Mouse (Mus musculus) mouse trophoblast stem cell (cell line): Measurements from ENCODE around the gene Whrn.

Source experiments
- in situ Hi-C, 2 experiments: fragments of 300-500 bp; cut with MseI, MboI; formaldehyde crosslinking; loops; 2 replicates in 1 of 2; 3 replicates in 1 of 2; pipeline ENCODE4 v1.15.1; 2025

Whrn gene

GRCm38 (mm10) chr4:63408649-63409048 lies 87.1 kb downstream of the Whrn start:
- in situ Hi-C loops = no loop called here

- in situ Hi-C loops = no loop called here
Observed at GRCm38 (mm10) chr4:63408247-63408646, 87.5 kb downstream of the Whrn start.

GRCm38 (mm10) chr4:63405683-63406082 lies 90.1 kb downstream of the Whrn start:
- in situ Hi-C loops = no loop called here

GRCm38 (mm10) chr4:63405051-63405450 lies 90.7 kb downstream of the Whrn start:
- in situ Hi-C loops = no loop called here

GRCm38 (mm10) chr4:63404205-63404604 lies 91.6 kb downstream of the Whrn start:
- in situ Hi-C loops = no loop called here

GRCm38 (mm10) chr4:63403040-63403959 lies 92.5 kb downstream of the Whrn start, which contains the start of gene Akna:
Gene Akna, minus strand, starts transcription at chr4:63403354.
- in situ Hi-C loops = no loop called here

GRCm38 (mm10) chr4:63402558-63402957 lies 93.2 kb downstream of the Whrn start:
- in situ Hi-C loops = no loop called here

GRCm38 (mm10) chr4:63402056-63402455 lies 93.7 kb downstream of the Whrn start:
- in situ Hi-C loops = no loop called here

GRCm38 (mm10) chr4:63401620-63402019 lies 94.2 kb downstream of the Whrn start:
- in situ Hi-C loops = no loop called here

- in situ Hi-C loops = no loop called here
Observed at GRCm38 (mm10) chr4:63400541-63401306, 95.1 kb downstream of the Whrn start.

- in situ Hi-C loops = no loop called here
Observed at GRCm38 (mm10) chr4:63399691-63400270, 96.0 kb downstream of the Whrn start.

- in situ Hi-C loops = no loop called here
Observed at GRCm38 (mm10) chr4:63398854-63399609, 96.8 kb downstream of the Whrn start.

- in situ Hi-C loops = no loop called here
Observed at GRCm38 (mm10) chr4:63397981-63398537, 97.7 kb downstream of the Whrn start.

GRCm38 (mm10) chr4:63391322-63391721 lies 104.5 kb downstream of the Whrn start:
- in situ Hi-C loops = no loop called here

GRCm38 (mm10) chr4:63389887-63390528 lies 105.8 kb downstream of the Whrn start:
- in situ Hi-C loops = no loop called here

GRCm38 (mm10) chr4:63389121-63389886 lies 106.5 kb downstream of the Whrn start:
- in situ Hi-C loops = no loop called here

GRCm38 (mm10) chr4:63388029-63388428 lies 107.8 kb downstream of the Whrn start:
- in situ Hi-C loops = no loop called here

- in situ Hi-C loops = no loop called here
Observed at GRCm38 (mm10) chr4:63385784-63386183, 110.0 kb downstream of the Whrn start.

- in situ Hi-C loops = no loop called here
Observed at GRCm38 (mm10) chr4:63385253-63385652, 110.5 kb downstream of the Whrn start.

- in situ Hi-C loops = no loop called here
Observed at GRCm38 (mm10) chr4:63384262-63384661, 111.5 kb downstream of the Whrn start.
